Mouse (Mus musculus): ENCODE measurements around the gene Otop3. TPM values are rescaled to one million over a fixed set of nuclear protein-coding genes. Genes with fewer than 3 reads are reported as not detected.
A peak's percentile ranks its signal among the peaks of the same experiment; 100 is the strongest.

Gene Otop3
- polyA plus RNA-seq, 1 experiment from 2014 or later = 0.11 TPM

DNA sequence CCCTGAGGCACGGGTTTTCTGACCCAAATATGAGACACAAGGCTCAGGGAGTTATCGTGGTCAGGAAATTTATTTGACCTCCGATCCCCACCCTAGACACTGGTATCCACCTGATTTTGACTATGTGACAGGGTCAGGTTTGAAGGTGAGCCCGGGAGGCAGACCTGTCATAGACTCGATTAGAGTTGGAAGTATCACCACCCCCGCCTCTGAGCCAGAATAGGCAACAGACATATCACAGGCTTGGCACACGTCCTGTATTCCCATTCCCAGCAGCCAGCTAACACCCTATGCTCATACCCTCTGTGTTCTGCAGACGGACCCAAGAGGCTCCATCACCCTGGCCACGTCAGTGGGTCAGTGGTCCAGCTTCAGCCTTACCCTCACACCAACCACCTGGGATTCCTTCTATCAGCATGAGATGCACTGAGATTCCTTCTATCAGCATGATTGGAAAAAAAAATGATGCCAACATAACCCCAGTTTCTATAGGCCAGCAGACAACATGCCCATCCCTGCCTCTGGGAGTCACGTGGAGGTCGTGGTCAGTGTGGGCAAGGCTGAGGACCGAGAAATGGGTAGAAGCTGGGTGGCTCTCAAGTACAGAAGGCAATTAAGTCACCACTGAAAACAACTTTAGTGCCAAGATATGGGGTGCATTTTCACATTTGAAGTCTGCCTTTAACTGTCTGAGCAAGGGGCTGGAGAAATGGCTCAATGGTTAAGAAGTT is 40.3 kb downstream of the Otop3 start:
- peaks cover 3% of the 10 kb centered on the region for H3K4me1 ChIP-seq (ENCODE audit: control insufficient read depth, low read depth, low read length)
- H3K9ac ChIP-seq (ENCODE audit: low read depth, low read length) = no peak overlapping the region
- H3K27ac ChIP-seq (ENCODE audit: low read length) = no peak overlapping the region
- no peaks in the 10 kb centered on the region; the same call in 1 of the 2 replicates for H3K9me3 ChIP-seq (replicated peaks; ENCODE audit: control insufficient read depth, low read length)
- peaks cover 29% of the 10 kb centered on the region for H3K27me3 ChIP-seq (ENCODE audit: control insufficient read depth, insufficient read depth, low read depth, low read length)
- no peaks in the 10 kb centered on the region for H3K36me3 ChIP-seq (ENCODE audit: control insufficient read depth, insufficient read depth)
- ATAC-seq (ENCODE audit: low read depth) = no peak
- no peak overlapping the region for H3K4me3 ChIP-seq (ENCODE audit: low read depth, low read length)
- H3K4me2 ChIP-seq (ENCODE audit: low read depth, low read length) = no peak overlapping the region
- WGBS (ENCODE audit: insufficient replicate concordance) = 41% methylated on average over 12 of the region's 12 CpGs

DNA sequence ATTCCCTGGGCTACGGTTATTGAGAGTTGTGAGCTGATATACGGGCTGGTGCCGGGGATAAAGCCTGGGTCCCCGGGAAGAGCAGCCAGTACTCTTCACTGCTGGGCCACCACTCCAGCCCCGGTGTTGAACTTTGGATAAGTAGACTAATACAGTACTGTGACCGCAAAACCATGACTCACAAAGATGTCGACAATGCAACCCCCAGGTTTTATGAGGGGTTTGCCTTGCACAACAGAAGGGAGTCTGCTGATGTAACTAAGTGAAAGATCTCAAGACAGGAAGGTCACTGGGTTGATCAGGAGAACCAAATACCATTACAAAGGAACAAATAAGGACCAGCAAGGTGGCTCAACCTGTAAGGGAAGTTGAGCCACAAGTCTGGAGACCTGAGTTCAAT is 42.2 kb downstream of the Otop3 start:
- peaks cover 3% of the 10 kb centered on the region for H3K4me1 ChIP-seq (ENCODE audit: control insufficient read depth, low read depth, low read length)
- no peak overlapping the region for H3K4me2 ChIP-seq (ENCODE audit: low read depth, low read length)
- WGBS (ENCODE audit: insufficient replicate concordance) = 49% methylated on average over 7 of the region's 7 CpGs
- no peak overlapping the region for H3K9ac ChIP-seq (ENCODE audit: low read depth, low read length)
- no peak for ATAC-seq (ENCODE audit: low read depth)
- H3K27ac ChIP-seq (ENCODE audit: low read length) = no peak overlapping the region
- H3K9me3 ChIP-seq (replicated peaks; ENCODE audit: control insufficient read depth, low read length) = no peaks in the 10 kb centered on the region; the same call in 1 of the 2 replicates
- H3K27me3 ChIP-seq (ENCODE audit: control insufficient read depth, insufficient read depth, low read depth, low read length) = peaks cover 41% of the 10 kb centered on the region
- no peak overlapping the region for H3K4me3 ChIP-seq (ENCODE audit: low read depth, low read length)
- no peaks in the 10 kb centered on the region for H3K36me3 ChIP-seq (ENCODE audit: control insufficient read depth, insufficient read depth)

DNA sequence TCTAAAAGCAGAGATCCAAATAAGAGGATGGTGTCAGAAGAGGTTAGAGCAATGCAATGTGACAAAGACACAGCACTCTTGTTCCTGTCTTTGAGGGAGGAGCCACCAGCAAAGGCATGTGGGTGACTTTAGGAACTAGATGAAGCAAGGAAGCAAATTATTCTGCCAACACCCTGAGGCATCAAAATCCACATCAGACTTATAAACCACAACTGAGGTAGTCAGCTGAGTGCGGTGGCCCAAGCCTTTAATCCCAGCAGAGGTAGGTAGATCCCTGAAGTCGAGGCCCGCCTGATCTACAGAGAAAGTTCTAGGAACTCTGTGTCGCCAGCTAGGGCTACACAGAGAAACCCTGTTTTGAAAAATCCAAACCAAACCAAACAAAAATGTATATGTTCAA is 42.7 kb downstream of the Otop3 start:
- no peak overlapping the region for H3K4me2 ChIP-seq (ENCODE audit: low read depth, low read length)
- H3K27ac ChIP-seq (ENCODE audit: low read length) = no peak overlapping the region
- no peak overlapping the region for H3K9ac ChIP-seq (ENCODE audit: low read depth, low read length)
- H3K4me3 ChIP-seq (ENCODE audit: low read depth, low read length) = no peak overlapping the region
- H3K27me3 ChIP-seq (ENCODE audit: control insufficient read depth, insufficient read depth, low read depth, low read length) = peaks cover 45% of the 10 kb centered on the region
- WGBS (ENCODE audit: insufficient replicate concordance) = 61% methylated on average over 4 of the region's 4 CpGs
- H3K36me3 ChIP-seq (ENCODE audit: control insufficient read depth, insufficient read depth) = no peaks in the 10 kb centered on the region
- no peak for ATAC-seq (ENCODE audit: low read depth)
- H3K4me1 ChIP-seq (ENCODE audit: control insufficient read depth, low read depth, low read length) = peaks cover 4% of the 10 kb centered on the region
- no peaks in the 10 kb centered on the region; the same call in 1 of the 2 replicates for H3K9me3 ChIP-seq (replicated peaks; ENCODE audit: control insufficient read depth, low read length)

DNA sequence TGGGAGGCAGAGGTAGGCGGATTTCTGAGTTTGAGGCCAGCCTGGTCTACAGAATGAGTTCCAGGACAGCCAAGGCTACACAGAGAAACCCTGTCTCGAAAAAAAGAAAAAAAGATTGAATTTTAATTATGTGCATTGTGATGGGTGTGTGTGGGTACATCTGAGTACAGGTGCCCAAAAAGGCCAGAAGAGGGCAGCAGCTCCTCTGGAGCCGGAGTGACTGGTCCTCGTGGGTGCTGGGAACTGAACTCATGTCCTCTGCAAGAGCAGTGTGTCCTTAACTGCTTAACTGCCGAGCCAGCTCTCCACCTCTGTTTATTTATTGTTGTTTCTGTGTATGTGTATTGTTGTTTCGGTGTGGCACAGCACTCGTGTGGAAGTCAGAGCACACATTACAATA is 43.3 kb downstream of the Otop3 start:
- ATAC-seq (ENCODE audit: low read depth) = no peak
- Histone ChIP-seq H3K27me3 (ENCODE audit: control insufficient read depth, insufficient read depth, low read depth, low read length) (peaks cover 51% of the 10 kb centered on the region), H3K4me3 (ENCODE audit: low read depth, low read length) (no peak overlapping the region), H3K4me1 (ENCODE audit: control insufficient read depth, low read depth, low read length) (peaks cover 5% of the 10 kb centered on the region), H3K9ac (ENCODE audit: low read depth, low read length) (no peak overlapping the region), H3K9me3 (replicated peaks; ENCODE audit: control insufficient read depth, low read length) (no peaks in the 10 kb centered on the region; the same call in 1 of the 2 replicates), H3K4me2 (ENCODE audit: low read depth, low read length) (no peak overlapping the region), H3K27ac (ENCODE audit: low read length) (no peak overlapping the region), H3K36me3 (ENCODE audit: control insufficient read depth, insufficient read depth) (no peaks in the 10 kb centered on the region)
- 52% methylated on average over 7 of the region's 7 CpGs for WGBS (ENCODE audit: insufficient replicate concordance)

DNA sequence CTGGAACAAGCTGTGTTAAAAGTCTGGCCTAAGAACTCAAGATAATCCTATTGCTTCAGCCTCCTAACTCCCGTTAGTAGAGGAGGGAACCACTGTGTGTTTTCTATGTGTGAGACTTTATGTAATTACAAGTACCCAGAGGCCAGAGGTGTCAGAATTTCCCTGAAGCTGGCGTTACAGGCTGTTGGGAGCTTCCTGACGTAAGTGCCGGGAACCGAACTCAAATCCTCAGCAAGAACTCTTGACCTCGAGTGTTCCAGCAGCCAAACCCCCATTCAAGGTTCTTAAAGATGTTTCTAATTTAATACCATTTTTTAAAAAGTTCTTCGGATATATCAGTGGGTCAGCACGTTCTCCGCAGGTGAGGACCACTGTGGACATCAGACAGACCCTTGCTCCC is 46.7 kb downstream of the Otop3 start:
- no peak overlapping the region for H3K9ac ChIP-seq (ENCODE audit: low read depth, low read length)
- H3K4me1 ChIP-seq (ENCODE audit: control insufficient read depth, low read depth, low read length) = peaks cover 2% of the 10 kb centered on the region
- no peak overlapping the region; the same call in 1 of the 2 replicates for H3K4me3 ChIP-seq (ENCODE audit: low read depth, low read length)
- no peak overlapping the region for H3K27ac ChIP-seq (ENCODE audit: low read length)
- no peaks in the 10 kb centered on the region for H3K36me3 ChIP-seq (ENCODE audit: control insufficient read depth, insufficient read depth)
- WGBS (ENCODE audit: insufficient replicate concordance) = 37% methylated on average over 9 of the region's 9 CpGs
- no peaks in the 10 kb centered on the region; the same call in 1 of the 2 replicates for H3K9me3 ChIP-seq (replicated peaks; ENCODE audit: control insufficient read depth, low read length)
- H3K27me3 ChIP-seq (ENCODE audit: control insufficient read depth, insufficient read depth, low read depth, low read length) = peaks cover 49% of the 10 kb centered on the region
- H3K4me2 ChIP-seq (ENCODE audit: low read depth, low read length) = no peak overlapping the region
- ATAC-seq (ENCODE audit: low read depth) = no peak

DNA sequence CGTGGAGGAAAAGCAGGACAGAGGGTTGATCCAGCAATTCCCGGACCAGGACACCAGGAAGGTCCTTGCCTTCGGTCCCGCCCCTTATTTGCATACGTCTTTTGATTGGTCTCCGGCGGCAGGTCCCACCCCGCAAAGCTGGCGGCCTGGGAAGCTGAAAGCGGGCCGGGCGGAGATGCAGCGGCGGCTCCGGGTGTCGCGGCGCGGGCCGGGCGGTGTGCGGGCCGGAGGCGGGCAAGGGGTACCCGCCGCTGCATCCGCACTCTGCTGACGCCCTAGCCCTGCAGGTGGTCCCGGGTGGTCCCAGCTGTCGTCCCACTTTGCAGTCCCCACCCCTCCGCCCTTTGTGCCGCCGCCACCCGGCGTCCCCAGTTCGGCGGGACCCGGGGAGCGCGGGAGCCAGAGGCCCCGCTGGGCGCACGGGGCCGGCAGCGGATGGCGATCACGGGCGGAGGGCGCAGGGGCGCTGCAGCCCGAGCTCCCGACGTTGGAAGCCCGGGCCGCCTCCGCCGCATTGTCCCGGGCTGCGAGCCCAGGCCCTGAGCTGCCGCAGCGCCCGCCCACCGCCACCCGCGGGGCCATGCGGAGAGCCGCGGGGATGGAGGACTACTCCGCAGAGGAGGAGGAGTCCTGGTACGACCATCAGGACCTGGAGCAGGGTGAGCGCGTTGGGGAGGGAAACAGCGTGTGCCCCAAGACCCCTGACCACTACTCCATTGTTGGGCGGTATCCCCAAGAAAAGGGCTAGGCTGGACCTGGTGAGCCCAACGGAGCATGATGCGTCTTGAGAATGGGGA is 47.4 kb downstream of the Otop3 start, which contains the start of gene Cdr2l:
Gene Cdr2l (plus strand): TSS at position 174 of the 797 bp plus-strand sequence.
- Histone ChIP-seq H3K4me3 (ENCODE audit: low read depth, low read length) (peak within 1 kb of the TSS; percentile 58), H3K36me3 (ENCODE audit: control insufficient read depth, insufficient read depth) (no peaks in the 10 kb centered on the region), H3K27me3 (ENCODE audit: control insufficient read depth, insufficient read depth, low read depth, low read length) (peaks cover 49% of the 10 kb centered on the region), H3K9ac (ENCODE audit: low read depth, low read length) (0 out of 2 replicates have a peak within 1 kb of the TSS, but pooled peaks have one; percentile 26), H3K4me2 (ENCODE audit: low read depth, low read length) (peak within 1 kb of the TSS; percentile 65), H3K4me1 (ENCODE audit: control insufficient read depth, low read depth, low read length) (peaks cover 2% of the 10 kb centered on the region), H3K9me3 (replicated peaks; ENCODE audit: control insufficient read depth, low read length) (no peaks in the 10 kb centered on the region; the same call in 1 of the 2 replicates), H3K27ac (ENCODE audit: low read length) (no peak within 1 kb of the TSS)
- under 1% methylated on average over 63 of the region's 76 CpGs for WGBS (ENCODE audit: insufficient replicate concordance)
- peak; percentile 78 for ATAC-seq (ENCODE audit: low read depth)

DNA sequence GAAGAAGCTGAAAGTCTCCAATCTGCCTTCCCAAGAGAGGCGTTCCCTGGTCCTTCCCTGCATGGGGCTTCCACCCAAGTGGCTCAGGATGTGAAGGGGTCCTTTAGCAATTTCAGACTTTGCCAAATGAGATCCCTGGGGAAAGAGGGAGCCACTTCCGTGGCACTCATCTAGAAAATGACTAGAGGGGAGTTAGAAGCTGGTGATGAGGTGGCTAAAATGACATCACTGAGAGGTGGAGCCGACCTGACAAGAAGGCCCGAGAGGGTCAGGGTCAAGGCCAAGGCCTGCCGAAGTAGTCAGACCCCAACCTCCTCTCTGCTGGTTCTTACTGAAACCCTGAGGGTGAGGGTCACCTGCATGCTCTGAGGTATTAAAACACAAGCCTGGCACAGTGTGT is 48.4 kb downstream of the Otop3 start:
- H3K9ac ChIP-seq (ENCODE audit: low read depth, low read length) = no peak overlapping the region
- WGBS (ENCODE audit: insufficient replicate concordance) = 28% methylated on average over 5 of the region's 5 CpGs
- no peak overlapping the region for H3K27ac ChIP-seq (ENCODE audit: low read length)

DNA sequence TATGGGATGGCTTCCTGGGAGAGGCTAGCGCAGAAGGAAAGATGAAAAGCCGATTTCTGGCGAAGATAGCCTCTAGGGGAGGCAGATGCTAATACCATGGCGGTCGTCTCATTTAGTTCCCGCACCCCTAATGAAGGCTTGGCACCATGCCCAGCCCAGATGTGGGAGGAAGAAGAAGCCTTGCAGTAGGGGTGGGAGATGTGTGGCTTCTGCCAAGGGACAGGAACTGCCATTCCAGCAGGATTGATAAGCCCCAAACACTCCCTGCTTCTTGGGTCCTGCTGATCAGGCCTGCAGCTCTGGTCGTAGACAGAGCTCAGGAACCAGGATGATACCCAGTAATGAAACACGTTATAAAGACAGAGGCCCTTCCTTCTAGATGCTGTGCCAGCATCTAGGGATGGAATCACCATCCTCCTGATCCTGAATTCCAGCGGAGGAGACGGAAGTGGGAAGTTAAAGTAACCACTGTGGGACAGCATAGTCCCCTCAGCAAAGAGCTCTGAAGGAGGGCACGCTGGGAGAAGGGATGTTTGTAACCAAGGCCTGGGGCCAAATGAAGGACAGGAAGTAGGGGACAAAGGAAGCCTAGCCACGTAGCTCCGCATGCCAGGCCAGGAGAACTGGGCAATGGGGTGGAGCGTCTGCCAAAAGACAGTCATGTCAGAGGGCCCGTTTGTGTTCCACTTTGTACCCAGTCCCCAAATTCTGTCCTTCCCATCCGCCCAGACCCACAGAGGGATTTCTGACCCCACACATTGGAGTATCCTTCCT is 49.4 kb downstream of the Otop3 start:
- no peak overlapping the region for H3K4me2 ChIP-seq (ENCODE audit: low read depth, low read length)
- no peak overlapping the region for H3K27ac ChIP-seq (ENCODE audit: low read length)
- H3K4me3 ChIP-seq (ENCODE audit: low read depth, low read length) = no peak overlapping the region
- no peaks in the 10 kb centered on the region for H3K9me3 ChIP-seq (replicated peaks; ENCODE audit: control insufficient read depth, low read length)
- peaks cover 2% of the 10 kb centered on the region for H3K4me1 ChIP-seq (ENCODE audit: control insufficient read depth, low read depth, low read length)
- 55% methylated on average over 16 of the region's 16 CpGs for WGBS (ENCODE audit: insufficient replicate concordance)
- no peak overlapping the region for H3K9ac ChIP-seq (ENCODE audit: low read depth, low read length)
- no peak; the same call in 1 of the 2 replicates for ATAC-seq (ENCODE audit: low read depth)
- peaks cover 49% of the 10 kb centered on the region for H3K27me3 ChIP-seq (ENCODE audit: control insufficient read depth, insufficient read depth, low read depth, low read length)
- no peaks in the 10 kb centered on the region for H3K36me3 ChIP-seq (ENCODE audit: control insufficient read depth, insufficient read depth)

More for the DNA sequence above, 48.4 kb downstream of the Otop3 start:
- H3K9me3 ChIP-seq (replicated peaks; ENCODE audit: control insufficient read depth, low read length) = no peaks in the 10 kb centered on the region; the same call in 1 of the 2 replicates
- peaks cover 49% of the 10 kb centered on the region for H3K27me3 ChIP-seq (ENCODE audit: control insufficient read depth, insufficient read depth, low read depth, low read length)
- no peak overlapping the region for H3K4me2 ChIP-seq (ENCODE audit: low read depth, low read length)
- no peak for ATAC-seq (ENCODE audit: low read depth)
- no peaks in the 10 kb centered on the region for H3K36me3 ChIP-seq (ENCODE audit: control insufficient read depth, insufficient read depth)
- H3K4me3 ChIP-seq (ENCODE audit: low read depth, low read length) = peak overlapping the region; percentile 58; the same call in 1 of the 2 replicates
- H3K4me1 ChIP-seq (ENCODE audit: control insufficient read depth, low read depth, low read length) = peaks cover 2% of the 10 kb centered on the region

Measured in liver, embryonic 16.5 days (tissue).